Mouse (Mus musculus): ENCODE results near the gene Nfe2l3. TPM values are rescaled to one million over a fixed set of nuclear protein-coding genes. Genes with fewer than 3 reads are reported as not detected.

Nfe2l3 gene
- polyA plus RNA-seq, 1 experiment from 2014 or later: 1.9 TPM

DNA sequence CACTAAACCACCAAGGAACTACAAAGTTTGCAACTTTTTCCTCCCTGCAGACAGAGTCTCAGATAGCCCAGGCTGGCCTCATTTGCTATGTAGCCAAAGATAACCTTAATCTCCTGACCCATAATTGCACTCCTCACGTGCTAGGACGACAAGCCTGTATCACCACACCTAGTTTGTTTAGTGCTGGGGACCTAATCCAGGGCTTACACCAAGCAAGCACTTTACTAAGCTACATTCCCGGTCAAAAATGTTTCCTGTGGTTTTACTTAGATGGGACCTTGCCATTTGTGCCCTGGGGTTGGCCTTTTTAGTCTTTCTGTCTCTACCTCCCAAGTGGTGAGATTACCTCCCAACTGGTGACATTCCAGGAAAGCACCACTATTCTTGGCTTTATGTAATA, 22.5 kb downstream of the Nfe2l3 start:
- Histone ChIP-seq H3K4me3 (no peak overlapping the region), H3K4me2 (replicated peaks) (no peak overlapping the region), H3K27ac (no peak overlapping the region), H3K9ac (no peak overlapping the region), H3K4me1 (peaks cover 8% of the 10 kb centered on the region; the same call in 1 of the 2 replicates), H3K36me3 (peaks cover 13% of the 10 kb centered on the region), H3K9me3 (no peaks in the 10 kb centered on the region), H3K27me3 (no peaks in the 10 kb centered on the region)
- ATAC-seq (ENCODE audit: insufficient number of reproducible peaks, insufficient read depth, low FRiP score, low TSS enrichment): no peak
- 59% methylated on average over 3 of the region's 3 CpGs for WGBS

GRCm38 (mm10) chr6:51456198-51456597, 23.7 kb downstream of the Nfe2l3 start:
- H3K9ac ChIP-seq: no peak overlapping the region
- no peak for ATAC-seq (ENCODE audit: insufficient number of reproducible peaks, insufficient read depth, low FRiP score, low TSS enrichment)
- no peaks in the 10 kb centered on the region for H3K9me3 ChIP-seq
- no peak overlapping the region for H3K4me2 ChIP-seq (replicated peaks)
- H3K4me1 ChIP-seq: peaks cover 8% of the 10 kb centered on the region; the same call in 1 of the 2 replicates
- H3K36me3 ChIP-seq: peaks cover 22% of the 10 kb centered on the region
- peak overlapping the region; percentile 41; the same call in 1 of the 2 replicates for H3K27ac ChIP-seq
- WGBS: 70% methylated on average over 1 of the region's 1 CpGs
- no peaks in the 10 kb centered on the region for H3K27me3 ChIP-seq
- no peak overlapping the region for H3K4me3 ChIP-seq

GRCm38 (mm10) chr6:51457283-51457682, 24.8 kb downstream of the Nfe2l3 start:
- H3K27ac ChIP-seq: no peak overlapping the region
- no peak overlapping the region for H3K4me3 ChIP-seq
- 78% methylated on average over 3 of the region's 3 CpGs for WGBS
- H3K9ac ChIP-seq: no peak overlapping the region
- ATAC-seq (ENCODE audit: insufficient number of reproducible peaks, insufficient read depth, low FRiP score, low TSS enrichment): no peak
- peaks cover 8% of the 10 kb centered on the region; the same call in 1 of the 2 replicates for H3K4me1 ChIP-seq
- no peak overlapping the region for H3K4me2 ChIP-seq (replicated peaks)
- H3K36me3 ChIP-seq: peaks cover 31% of the 10 kb centered on the region
- no peaks in the 10 kb centered on the region for H3K27me3 ChIP-seq
- H3K9me3 ChIP-seq: no peaks in the 10 kb centered on the region

GRCm38 (mm10) chr6:51457770-51458387, 25.4 kb downstream of the Nfe2l3 start:
- Histone ChIP-seq H3K27me3 (no peaks in the 10 kb centered on the region), H3K27ac (no peak overlapping the region), H3K36me3 (peaks cover 33% of the 10 kb centered on the region), H3K9me3 (no peaks in the 10 kb centered on the region), H3K4me1 (peaks cover 8% of the 10 kb centered on the region; the same call in 1 of the 2 replicates), H3K4me3 (no peak overlapping the region), H3K4me2 (replicated peaks) (no peak overlapping the region), H3K9ac (no peak overlapping the region)
- WGBS: 85% methylated on average over 8 of the region's 8 CpGs
- ATAC-seq (ENCODE audit: insufficient number of reproducible peaks, insufficient read depth, low FRiP score, low TSS enrichment): no peak

DNA sequence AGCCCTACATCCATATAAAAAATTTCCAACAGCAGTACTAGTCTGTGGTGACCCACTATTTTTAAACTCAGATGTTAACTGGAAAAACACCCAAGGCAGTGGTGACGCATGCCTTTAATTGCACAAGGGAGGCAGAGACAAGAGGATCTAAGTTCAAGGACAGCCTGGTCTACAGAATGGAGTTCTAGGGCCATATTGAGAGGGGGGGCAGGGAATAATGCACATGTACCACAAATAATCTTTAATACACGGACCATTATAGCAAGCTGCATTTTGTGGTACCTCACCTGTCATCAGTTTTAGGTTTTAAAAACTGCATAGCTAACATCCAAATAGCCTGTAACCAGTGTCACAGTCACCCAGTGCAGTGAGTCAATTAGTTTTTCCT, 26.4 kb downstream of the Nfe2l3 start:
- H3K9ac ChIP-seq: no peak overlapping the region
- no peaks in the 10 kb centered on the region for H3K9me3 ChIP-seq
- H3K27me3 ChIP-seq: no peaks in the 10 kb centered on the region
- no peak overlapping the region for H3K4me3 ChIP-seq
- H3K4me2 ChIP-seq (replicated peaks): no peak overlapping the region
- 34% methylated on average over 2 of the region's 2 CpGs for whole genome bisulfite sequencing
- H3K36me3 ChIP-seq: peaks cover 40% of the 10 kb centered on the region
- H3K27ac ChIP-seq: no peak overlapping the region
- H3K4me1 ChIP-seq: peaks cover 6% of the 10 kb centered on the region; the same call in 1 of the 2 replicates
- peak; percentile 10; the same call in 1 of the 2 replicates for ATAC-seq (ENCODE audit: insufficient number of reproducible peaks, insufficient read depth, low FRiP score, low TSS enrichment)

GRCm38 (mm10) chr6:51459313-51460020, 27.0 kb downstream of the Nfe2l3 start:
- no peaks in the 10 kb centered on the region for H3K9me3 ChIP-seq
- 43% methylated on average over 5 of the region's 5 CpGs for WGBS
- peak; percentile 42; the same call in 1 of the 2 replicates for ATAC-seq (ENCODE audit: insufficient number of reproducible peaks, insufficient read depth, low FRiP score, low TSS enrichment)
- H3K4me2 ChIP-seq (replicated peaks): no peak overlapping the region
- H3K4me1 ChIP-seq: peaks cover 6% of the 10 kb centered on the region; the same call in 1 of the 2 replicates
- no peak overlapping the region for H3K4me3 ChIP-seq
- H3K27ac ChIP-seq: no peak overlapping the region; the same call in 1 of the 2 replicates
- H3K36me3 ChIP-seq: peaks cover 43% of the 10 kb centered on the region
- no peak overlapping the region for H3K9ac ChIP-seq
- H3K27me3 ChIP-seq: no peaks in the 10 kb centered on the region

DNA sequence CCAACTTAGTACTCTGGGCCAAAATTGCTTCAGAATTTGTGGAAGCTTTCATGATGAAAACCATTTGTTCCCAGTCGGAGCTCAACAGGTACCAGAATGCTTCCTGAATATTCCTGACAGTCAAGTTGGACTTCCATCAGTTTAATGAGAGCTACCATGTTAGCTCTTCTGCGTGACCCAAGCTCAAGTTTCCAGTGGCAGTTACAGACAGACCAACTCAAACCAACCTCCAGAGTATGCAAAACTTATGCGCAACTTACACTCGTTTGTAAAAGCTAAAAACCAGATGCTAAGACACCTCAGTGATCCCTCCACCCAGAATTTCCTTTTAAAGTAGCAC, 27.5 kb downstream of the Nfe2l3 start:
- Histone ChIP-seq H3K4me2 (replicated peaks) (no peak overlapping the region), H3K4me1 (peaks cover 6% of the 10 kb centered on the region; the same call in 1 of the 2 replicates), H3K9ac (no peak overlapping the region), H3K36me3 (peaks cover 44% of the 10 kb centered on the region), H3K4me3 (no peak overlapping the region), H3K27me3 (no peaks in the 10 kb centered on the region), H3K27ac (no peak overlapping the region), H3K9me3 (no peaks in the 10 kb centered on the region)
- no peak for ATAC-seq (ENCODE audit: insufficient number of reproducible peaks, insufficient read depth, low FRiP score, low TSS enrichment)
- WGBS: 67% methylated on average over 4 of the region's 4 CpGs

GRCm38 (mm10) chr6:51460363-51460762, 27.9 kb downstream of the Nfe2l3 start:
- Histone ChIP-seq H3K9me3 (no peaks in the 10 kb centered on the region), H3K9ac (no peak overlapping the region), H3K27me3 (no peaks in the 10 kb centered on the region), H3K36me3 (peaks cover 48% of the 10 kb centered on the region), H3K4me2 (replicated peaks) (no peak overlapping the region), H3K4me3 (no peak overlapping the region), H3K4me1 (peaks cover 7% of the 10 kb centered on the region), H3K27ac (no peak overlapping the region)
- ATAC-seq (ENCODE audit: insufficient number of reproducible peaks, insufficient read depth, low FRiP score, low TSS enrichment): no peak
- WGBS: 86% methylated on average over 3 of the region's 3 CpGs

GRCm38 (mm10) chr6:51467649-51468048, 35.2 kb downstream of the Nfe2l3 start:
- H3K27ac ChIP-seq: no peak overlapping the region
- 2% methylated on average over 2 of the region's 2 CpGs for WGBS

DNA sequence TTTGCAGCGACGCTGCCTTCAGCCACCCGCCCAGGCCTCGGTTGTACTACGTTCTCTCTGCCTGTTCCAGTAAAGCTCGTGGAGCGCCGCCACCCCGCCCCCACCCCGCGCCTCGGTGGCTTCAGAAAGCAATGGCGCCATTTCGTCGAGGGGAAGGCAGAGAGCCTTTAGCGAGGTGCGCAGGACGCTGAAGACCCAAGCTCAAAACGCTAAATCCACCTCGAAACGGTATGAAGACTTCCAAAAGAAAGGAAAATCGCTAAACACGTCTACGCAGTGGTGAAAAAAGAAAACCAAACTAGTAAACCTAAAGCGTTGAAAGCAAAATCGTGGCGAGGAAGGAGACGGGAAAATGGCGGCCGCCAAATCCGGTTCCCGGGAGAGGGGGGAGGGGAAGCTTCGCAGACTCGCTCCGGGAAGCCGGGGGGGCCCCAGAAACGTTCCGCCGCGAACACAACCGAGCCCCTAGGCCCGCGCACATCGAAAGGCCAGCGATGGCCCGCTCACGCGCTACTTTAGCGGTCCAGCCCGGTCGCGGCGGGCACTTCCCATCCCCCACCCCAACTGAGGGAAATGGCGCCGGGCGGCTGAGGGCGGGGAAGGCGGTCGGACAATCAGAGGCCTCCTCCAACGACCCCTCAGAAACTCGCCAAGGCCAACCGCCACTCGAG, 36.6 kb downstream of the Nfe2l3 start:
- Histone ChIP-seq H3K27me3 (no peaks in the 10 kb centered on the region), H3K9ac (peak overlapping the region; percentile 96), H3K36me3 (peaks cover 37% of the 10 kb centered on the region), H3K4me3 (peak overlapping the region; percentile 94), H3K27ac (peak overlapping the region; percentile 100), H3K4me2 (replicated peaks) (peak overlapping the region; percentile 65; the same call in 1 of the 2 replicates), H3K9me3 (no peaks in the 10 kb centered on the region), H3K4me1 (peaks cover 31% of the 10 kb centered on the region)
- peak; percentile 6; the same call in 1 of the 2 replicates for ATAC-seq (ENCODE audit: insufficient number of reproducible peaks, insufficient read depth, low FRiP score, low TSS enrichment)
- WGBS: under 1% methylated on average over 63 of the region's 63 CpGs

More at GRCm38 (mm10) chr6:51467649-51468048, 35.2 kb downstream of the Nfe2l3 start:
- H3K36me3 ChIP-seq: peaks cover 33% of the 10 kb centered on the region
- H3K9me3 ChIP-seq: no peaks in the 10 kb centered on the region
- peaks cover 27% of the 10 kb centered on the region for H3K4me1 ChIP-seq
- no peak for ATAC-seq (ENCODE audit: insufficient number of reproducible peaks, insufficient read depth, low FRiP score, low TSS enrichment)
- H3K9ac ChIP-seq: peak overlapping the region; percentile 60
- peak overlapping the region; percentile 94 for H3K4me3 ChIP-seq
- no peaks in the 10 kb centered on the region for H3K27me3 ChIP-seq
- H3K4me2 ChIP-seq (replicated peaks): peak overlapping the region; percentile 65

GRCm38 (mm10) chr6:51469715-51470310, 37.3 kb downstream of the Nfe2l3 start, which contains the start of gene Hnrnpa2b1:
Gene Hnrnpa2b1 (minus strand): TSS chr6:51469894.
- Histone ChIP-seq H3K4me2 (replicated peaks) (peak within 1 kb of the TSS; percentile 69), H3K9me3 (no peaks in the 10 kb centered on the region), H3K9ac (peak within 1 kb of the TSS; percentile 96), H3K4me3 (peak within 1 kb of the TSS; percentile 94), H3K36me3 (peaks cover 42% of the 10 kb centered on the region), H3K27ac (peak within 1 kb of the TSS; percentile 100), H3K27me3 (no peaks in the 10 kb centered on the region), H3K4me1 (peaks cover 31% of the 10 kb centered on the region)
- WGBS: under 1% methylated on average over 63 of the region's 63 CpGs
- peak; percentile 92 for ATAC-seq (ENCODE audit: insufficient number of reproducible peaks, insufficient read depth, low FRiP score, low TSS enrichment)

Measured in embryonic facial prominence, embryonic 12.5 days (tissue).